Mouse (Mus musculus): ENCODE results near the gene Cxcr6.

Gene Cxcr6

GRCm38 (mm10) chr9:123806267-123806666, at the start of gene Cxcr6:
Gene Cxcr6 (plus strand): TSS chr9:123806475.
- DNase-seq (ENCODE audit: low spot score in 2 of 2) = no peak

- DNase-seq (ENCODE audit: low spot score in 2 of 2) = no peak
These were observed 49.5 kb upstream of the Cxcr6 start for GRCm38 (mm10) chr9:123756752-123757151.

GRCm38 (mm10) chr9:123757326-123757725, 48.9 kb upstream of the Cxcr6 start:
- no peak for DNase-seq (ENCODE audit: low spot score in 2 of 2)

GRCm38 (mm10) chr9:123758156-123758555, 48.1 kb upstream of the Cxcr6 start:
- DNase-seq (ENCODE audit: low spot score in 2 of 2) = no peak

GRCm38 (mm10) chr9:123758645-123759044, 47.6 kb upstream of the Cxcr6 start:
- DNase-seq (ENCODE audit: low spot score in 2 of 2) = no peak

GRCm38 (mm10) chr9:123760806-123761205, 45.5 kb upstream of the Cxcr6 start:
- peak in 1 of 2 experiments; percentile 66 for DNase-seq (ENCODE audit: low spot score in 2 of 2)

- peak in 1 of 2 experiments; percentile 66 for DNase-seq (ENCODE audit: low spot score in 2 of 2)
These were observed 43.4 kb upstream of the Cxcr6 start for GRCm38 (mm10) chr9:123762886-123763285.

- peak in 1 of 2 experiments; percentile 21 for DNase-seq (ENCODE audit: low spot score in 2 of 2)
These were observed 42.5 kb upstream of the Cxcr6 start for GRCm38 (mm10) chr9:123763771-123764170.

- no peak for DNase-seq (ENCODE audit: low spot score in 2 of 2)
These were observed 39.3 kb upstream of the Cxcr6 start for GRCm38 (mm10) chr9:123766996-123767395.

- DNase-seq (ENCODE audit: low spot score in 2 of 2) = no peak
These were observed 37.8 kb upstream of the Cxcr6 start for GRCm38 (mm10) chr9:123768443-123768842.

GRCm38 (mm10) chr9:123769532-123769931, 36.7 kb upstream of the Cxcr6 start:
- no peak for DNase-seq (ENCODE audit: low spot score in 2 of 2)

- DNase-seq (ENCODE audit: low spot score in 2 of 2) = peak in 1 of 2 experiments; percentile 51
These were observed 33.0 kb upstream of the Cxcr6 start for GRCm38 (mm10) chr9:123773299-123773698.

- DNase-seq (ENCODE audit: low spot score in 2 of 2) = no peak
These were observed 17.3 kb upstream of the Cxcr6 start for GRCm38 (mm10) chr9:123788855-123789529.

GRCm38 (mm10) chr9:123796174-123796573, 10.1 kb upstream of the Cxcr6 start:
- peak; percentile 38 to 62 for DNase-seq (ENCODE audit: low spot score in 2 of 2)

GRCm38 (mm10) chr9:123801527-123801926, 4.7 kb upstream of the Cxcr6 start:
- no peak for DNase-seq (ENCODE audit: low spot score in 2 of 2)

- no peak for DNase-seq (ENCODE audit: low spot score in 2 of 2)
These were observed 3.9 kb upstream of the Cxcr6 start for GRCm38 (mm10) chr9:123802421-123802820.

- DNase-seq (ENCODE audit: low spot score in 2 of 2) = no peak
These were observed 3.4 kb upstream of the Cxcr6 start for GRCm38 (mm10) chr9:123802896-123803295.

- no peak for DNase-seq (ENCODE audit: low spot score in 2 of 2)
These were observed 1.0 kb upstream of the Cxcr6 start for GRCm38 (mm10) chr9:123805241-123805640.

GRCm38 (mm10) chr9:123808583-123808982, 2.3 kb downstream of the Cxcr6 start:
- no peak for DNase-seq (ENCODE audit: low spot score in 2 of 2)

- no peak for DNase-seq (ENCODE audit: low spot score in 2 of 2)
These were observed 5.6 kb downstream of the Cxcr6 start for GRCm38 (mm10) chr9:123811831-123812230.

- peak; percentile 48 to 54 for DNase-seq (ENCODE audit: low spot score in 2 of 2)
These were observed 8.1 kb downstream of the Cxcr6 start for GRCm38 (mm10) chr9:123814326-123814725.

- DNase-seq (ENCODE audit: low spot score in 2 of 2) = no peak
These were observed 8.5 kb downstream of the Cxcr6 start for GRCm38 (mm10) chr9:123814821-123815220.

GRCm38 (mm10) chr9:123815444-123815843, 9.2 kb downstream of the Cxcr6 start:
- no peak for DNase-seq (ENCODE audit: low spot score in 2 of 2)

- no peak for DNase-seq (ENCODE audit: low spot score in 2 of 2)
These were observed 9.7 kb downstream of the Cxcr6 start for GRCm38 (mm10) chr9:123815996-123816395.
